Mouse (Mus musculus) neutrophil, adult 59 days (primary cell): Measurements from ENCODE around the gene Tmf1. TPM values are rescaled to one million over a fixed set of nuclear protein-coding genes. Genes with fewer than 3 reads are reported as not detected.

Experiments
- total RNA-seq, 2 experiments: library from RNA; stranded (reverse); gene quantifications; 1 replicate in 1 of 2; 2 replicates in 1 of 2; pipeline ENCODE4 v1.2.4; 2023

Gene Tmf1
- total RNA-seq: 10 to 100 TPM; 31.1 to 34.9 TPM

GRCm38 (mm10) chr6:97178491-97179366 is at the start of gene Tmf1:
Gene Tmf1, minus strand, starts transcription at chr6:97179122.

GRCm38 (mm10) chr6:97210191-97210961 is 31.5 kb upstream of the Tmf1 start, which contains the start of gene Arl6ip5:
Gene Arl6ip5, plus strand, starts transcription at chr6:97210689.

DNA sequence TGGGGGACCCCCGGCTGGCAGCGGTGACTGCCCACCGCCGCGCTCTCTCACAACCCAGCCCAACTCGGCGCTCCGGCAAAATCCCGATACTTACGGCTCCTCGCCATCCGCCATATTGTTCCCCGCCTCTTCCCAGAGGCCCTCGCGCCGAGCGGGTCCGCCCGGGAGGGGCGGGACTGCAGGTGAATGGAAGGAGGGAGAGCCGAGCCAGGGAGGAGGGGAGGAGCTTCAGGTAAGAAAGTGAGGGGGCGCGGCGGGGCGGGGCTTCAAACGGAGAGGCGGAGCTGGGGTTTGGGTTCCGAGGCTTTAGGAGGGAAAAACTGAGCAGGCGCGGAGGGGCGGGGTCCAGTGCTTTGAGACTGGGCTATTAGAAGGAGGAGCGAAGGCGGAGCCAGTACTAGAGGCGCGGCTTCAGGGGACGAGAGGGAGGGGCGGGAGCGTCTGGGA is 26.5 kb upstream of the Tmf1 start, which contains the start of gene Uba3:
Gene Uba3 (minus strand): TSS at position 209 of the 447 bp plus-strand sequence.

GRCm38 (mm10) chr6:97148383-97149251 is 30.3 kb downstream of the Tmf1 start, which contains the start of gene Eogt:
Gene Eogt, minus strand, starts transcription at chr6:97149182.

Other genes starting within 250 kb of the Tmf1 start
- gene Fam19a4, start 118.7 kb downstream of the Tmf1 start, total RNA-seq: not detected
- 1 to 10 TPM; 3.8 to 5.0 TPM for gene Eogt, start 29.9 kb downstream of the Tmf1 start, total RNA-seq
- gene Uba3, start 26.5 kb upstream of the Tmf1 start, total RNA-seq: 10 to 100 TPM; 23.1 to 32.4 TPM
- gene Arl6ip5, start 31.6 kb upstream of the Tmf1 start, total RNA-seq: 10 to 100 TPM; 59.4 to 68.6 TPM
- not detected for gene Lmod3, start 73.6 kb upstream of the Tmf1 start, total RNA-seq